Mouse (Mus musculus): Measurements from ENCODE around the gene S100a10.
"Not testable (repeated sequence)": the region's sequence is repeated elsewhere in the genome, so short reads cannot be mapped to it uniquely, and the experiment has no call there.

S100a10 gene

GRCm38 (mm10) chr3:93580946-93581345 is 26.1 kb downstream of the S100a10 start:
- no peak for DNase-seq (ENCODE audit: low spot score in 2 of 2)

- no peak for DNase-seq (ENCODE audit: low spot score in 2 of 2)
These were observed 26.8 kb downstream of the S100a10 start for GRCm38 (mm10) chr3:93581687-93582086.

- DNase-seq (ENCODE audit: low spot score in 2 of 2), result no peak
These were observed 28.2 kb downstream of the S100a10 start for GRCm38 (mm10) chr3:93583056-93583455.

- DNase-seq (ENCODE audit: low spot score in 2 of 2), result no peak
These were observed 34.7 kb downstream of the S100a10 start for GRCm38 (mm10) chr3:93589629-93590028.

- no peak for DNase-seq (ENCODE audit: low spot score in 2 of 2)
These were observed 35.4 kb downstream of the S100a10 start for GRCm38 (mm10) chr3:93590256-93590655.

GRCm38 (mm10) chr3:93592100-93592499 is 37.2 kb downstream of the S100a10 start:
- DNase-seq (ENCODE audit: low spot score in 2 of 2), result no peak

- DNase-seq (ENCODE audit: low spot score in 2 of 2), result no peak
These were observed 38.1 kb downstream of the S100a10 start for GRCm38 (mm10) chr3:93592976-93593375.

GRCm38 (mm10) chr3:93593512-93593911 is 38.6 kb downstream of the S100a10 start:
- peak in 1 of 2 experiments; percentile 11 for DNase-seq (ENCODE audit: low spot score in 2 of 2)

GRCm38 (mm10) chr3:93596632-93597031 is 41.8 kb downstream of the S100a10 start:
- DNase-seq (ENCODE audit: low spot score in 2 of 2), result no peak

GRCm38 (mm10) chr3:93597221-93597913 is 42.5 kb downstream of the S100a10 start:
- DNase-seq (ENCODE audit: low spot score in 2 of 2), result no peak

- DNase-seq (ENCODE audit: low spot score in 2 of 2), result no peak
These were observed 43.1 kb downstream of the S100a10 start for GRCm38 (mm10) chr3:93597970-93598369.

GRCm38 (mm10) chr3:93600206-93600605 is 45.3 kb downstream of the S100a10 start:
- DNase-seq (ENCODE audit: low spot score in 2 of 2), result no peak

- no peak for DNase-seq (ENCODE audit: low spot score in 2 of 2)
These were observed 47.0 kb downstream of the S100a10 start for GRCm38 (mm10) chr3:93601903-93602302.

- not testable (repeated sequence) for DNase-seq (ENCODE audit: low spot score in 2 of 2)
These were observed 54.1 kb downstream of the S100a10 start for GRCm38 (mm10) chr3:93608970-93609369.

Measured in spleen, postnatal 14 days (tissue).